10 mouse cellular contexts compared by ENCODE assay signal in genomic region chr17:26688795-26689735, GRCm38 (mm10). TPM values are rescaled to one million over a fixed set of nuclear protein-coding genes. Genes with fewer than 3 reads are reported as not detected.
DNase-seq lines count a peak whose midpoint lies in the region; ATAC-seq and TF ChIP-seq lines count a peak whose summit lies in the region.
"Had no signal": no experiment of that assay in that cellular context is flagged by ENCODE, and none has a peak within 500 bp of the region (broad histone marks: within the 10 kb centered on the region; RNA-seq: fewer than 3 reads in every experiment).

No protein-coding gene starts in this region.

- no peaks in the 10 kb centered on the region for H3K27me3 ChIP-seq in liver, embryonic 13.5 days
- no peaks in the 10 kb centered on the region for H3K27me3 ChIP-seq in liver, postnatal 0 days (ENCODE audit: insufficient read depth, low read length)
- H3K27me3 ChIP-seq in midbrain, embryonic 13.5 days: no peaks in the 10 kb centered on the region
- H3K27me3 ChIP-seq: CH12.LX had no signal

- H3K4me3 ChIP-seq in gastrocnemius, adult 2 months: no peak overlapping the region
- H3K4me3 ChIP-seq in liver, embryonic 13.5 days (replicated peaks): no peak overlapping the region
- H3K4me3 ChIP-seq in liver, postnatal 0 days (ENCODE audit: low read depth, low read length): no peak overlapping the region
- no peak overlapping the region for H3K4me3 ChIP-seq in brown adipose tissue, adult 24 weeks (ENCODE audit: insufficient read depth, low read depth, low read length)
- no peak overlapping the region for H3K4me3 ChIP-seq in midbrain, embryonic 13.5 days (replicated peaks)

- H3K27ac ChIP-seq in gastrocnemius, adult 2 months: peak overlapping the region; percentile 68
- H3K27ac ChIP-seq in liver, embryonic 13.5 days: peak overlapping the region; percentile 34; the same call in 1 of the 2 replicates
- H3K27ac ChIP-seq in liver, postnatal 0 days (ENCODE audit: low read depth): no peak overlapping the region
- peak overlapping the region; percentile 21 for H3K27ac ChIP-seq in brown adipose tissue, adult 24 weeks (replicated peaks; ENCODE audit: low read depth, low read length)
- 0 out of 2 replicates have a peak overlapping the region, but pooled peaks have one; percentile 39 for H3K27ac ChIP-seq in midbrain, embryonic 13.5 days

- H3K4me2 ChIP-seq in liver, embryonic 13.5 days: no peak overlapping the region
- H3K4me2 ChIP-seq in liver, postnatal 0 days (ENCODE audit: low read depth, low read length): no peak overlapping the region
- H3K4me2 ChIP-seq in midbrain, embryonic 13.5 days (replicated peaks): no peak overlapping the region

- H3K4me1 ChIP-seq in liver, embryonic 13.5 days (replicated peaks): peaks cover 54% of the 10 kb centered on the region
- peaks cover 5% of the 10 kb centered on the region; the same call in 1 of the 2 replicates for H3K4me1 ChIP-seq in liver, postnatal 0 days (ENCODE audit: insufficient read depth)
- peaks cover 18% of the 10 kb centered on the region for H3K4me1 ChIP-seq in brown adipose tissue, adult 24 weeks (ENCODE audit: control insufficient read depth, insufficient read depth, insufficient read length, low read length)
- H3K4me1 ChIP-seq in midbrain, embryonic 13.5 days (replicated peaks): peaks cover 11% of the 10 kb centered on the region

- H3K9ac ChIP-seq in liver, embryonic 13.5 days: no peak overlapping the region
- H3K9ac ChIP-seq in liver, postnatal 0 days (replicated peaks): no peak overlapping the region
- H3K9ac ChIP-seq in midbrain, embryonic 13.5 days (replicated peaks): no peak overlapping the region; the same call in 1 of the 2 replicates

- no peaks in the 10 kb centered on the region for H3K9me3 ChIP-seq in liver, embryonic 13.5 days (replicated peaks)
- H3K9me3 ChIP-seq in liver, postnatal 0 days (ENCODE audit: low read length): no peaks in the 10 kb centered on the region
- H3K9me3 ChIP-seq in midbrain, embryonic 13.5 days: no peaks in the 10 kb centered on the region

- DNase-seq in gastrocnemius, adult 2 months: no peak
- DNase-seq in gastrocnemius, postnatal 25 days: no peak
- no peak for DNase-seq in liver, embryonic 13.5 days
- no peak for DNase-seq in liver, postnatal 0 days
- DNase-seq in urinary bladder, postnatal 4 days (ENCODE audit: low spot score in 2 of 2): no peak
- no peak for DNase-seq in spleen, postnatal 4 days (ENCODE audit: low spot score in 2 of 2)
- DNase-seq: adrenal gland, postnatal 25 days had no signal

- peaks cover 43% of the 10 kb centered on the region for H3K36me3 ChIP-seq in liver, embryonic 13.5 days
- H3K36me3 ChIP-seq in liver, postnatal 0 days (replicated peaks; ENCODE audit: insufficient read depth, low read length): peaks cover 9% of the 10 kb centered on the region
- H3K36me3 ChIP-seq in midbrain, embryonic 13.5 days: peaks cover 16% of the 10 kb centered on the region

- TF ChIP-seq CTCF in gastrocnemius, adult 2 months (IDR thresholded peaks at IDR 0.05): no peak
- no peak for TF ChIP-seq CTCF in liver, postnatal 0 days (IDR thresholded peaks at IDR 0.05; ENCODE audit: low read depth)

- ATAC-seq in liver, embryonic 13.5 days (ENCODE audit: low read depth): no peak
- no peak for ATAC-seq in liver, postnatal 0 days
- ATAC-seq in midbrain, embryonic 13.5 days: no peak

- intact Hi-C loops in gastrocnemius, adult 2 months (cut with DNase I): no loop called here

- no peak for TF ChIP-seq EP300 in liver, postnatal 0 days (IDR thresholded peaks at IDR 0.05; ENCODE audit: low read depth)

- WGBS in liver, embryonic 13.5 days (ENCODE audit: insufficient replicate concordance): 75% methylated on average over 8 of the region's 8 CpGs
- WGBS in liver, postnatal 0 days (ENCODE audit: insufficient replicate concordance): 80% methylated on average over 8 of the region's 8 CpGs
- 76% methylated on average over 8 of the region's 8 CpGs for WGBS in midbrain, embryonic 13.5 days

RNA-seq across cellular contexts. Expression of gene Atp6v0e, which starts 26.0 kb away (rescaled TPM):
- total RNA-seq in gastrocnemius, adult 2 months (2021): 10 to 100 TPM; 28.7 to 31.2 TPM
- total RNA-seq in gastrocnemius, postnatal 25 days (2021): 10 to 100 TPM; 29.7 to 43.1 TPM
- polyA plus RNA-seq in liver, embryonic 13.5 days (2015; fragmentation: Nextera tagmentation; extraction: Ambion mirVana): 192 and 194 TPM in 2 replicates
- 122 and 126 TPM in 2 replicates for polyA plus RNA-seq in liver, postnatal 0 days (2015; fragmentation: Nextera tagmentation; extraction: Ambion mirVana)
- 314 and 348 TPM in 2 replicates for polyA plus RNA-seq in brown adipose tissue, adult 24 weeks (2012; ENCODE audit: insufficient read depth, insufficient read length, missing spikeins)
- 93.2 and 105 TPM in 2 replicates for polyA plus RNA-seq in midbrain, embryonic 13.5 days (2015; fragmentation: Nextera tagmentation; extraction: Ambion mirVana)

RNA-seq across cellular contexts. Expression of gene Crebrf, which starts 26.4 kb away (rescaled TPM):
- 10 to 100 TPM; 39.6 to 40.2 TPM for total RNA-seq in gastrocnemius, adult 2 months (2021)
- total RNA-seq in gastrocnemius, postnatal 25 days (2021): 10 to 100 TPM; 21.7 to 24.0 TPM
- 2.2 and 2.3 TPM in 2 replicates for polyA plus RNA-seq in liver, embryonic 13.5 days (2015; fragmentation: Nextera tagmentation; extraction: Ambion mirVana)
- polyA plus RNA-seq in liver, postnatal 0 days (2015; fragmentation: Nextera tagmentation; extraction: Ambion mirVana): 5.8 and 7.5 TPM in 2 replicates
- polyA plus RNA-seq in brown adipose tissue, adult 24 weeks (2012; ENCODE audit: insufficient read depth, insufficient read length, missing spikeins): 16.0 and 26.6 TPM in 2 replicates
- 16.9 and 18.0 TPM in 2 replicates for polyA plus RNA-seq in midbrain, embryonic 13.5 days (2015; fragmentation: Nextera tagmentation; extraction: Ambion mirVana)
